Mouse (Mus musculus): ENCODE results near the gene Fastkd5.
A peak's percentile ranks its signal among the peaks of the same experiment; 100 is the strongest.
"Not testable (repeated sequence)": the region's sequence is repeated elsewhere in the genome, so short reads cannot be mapped to it uniquely, and the experiment has no call there.

The Fastkd5 gene

GRCm38 (mm10) chr2:130632887-130633675 lies 3.3 kb upstream of the Fastkd5 start:
- no peak for DNase-seq

- DNase-seq, result no peak
These were observed 2.6 kb upstream of the Fastkd5 start for GRCm38 (mm10) chr2:130632416-130632815.

GRCm38 (mm10) chr2:130629080-130629838 lies 568 bp downstream of the Fastkd5 start:
- DNase-seq, result no peak

GRCm38 (mm10) chr2:130628424-130628823 lies 1.4 kb downstream of the Fastkd5 start:
- DNase-seq, result no peak

GRCm38 (mm10) chr2:130618972-130619371 lies 10.9 kb downstream of the Fastkd5 start:
- no peak for DNase-seq

GRCm38 (mm10) chr2:130613091-130613490 lies 16.7 kb downstream of the Fastkd5 start:
- no peak for DNase-seq

GRCm38 (mm10) chr2:130602195-130602594 lies 27.6 kb downstream of the Fastkd5 start:
- DNase-seq, result no peak

- DNase-seq, result no peak
These were observed 31.4 kb downstream of the Fastkd5 start for GRCm38 (mm10) chr2:130598399-130598798.

- DNase-seq, result no peak
These were observed 32.2 kb downstream of the Fastkd5 start for GRCm38 (mm10) chr2:130597601-130598010.

GRCm38 (mm10) chr2:130595596-130595995 lies 34.2 kb downstream of the Fastkd5 start:
- DNase-seq, result no peak

GRCm38 (mm10) chr2:130591016-130591415 lies 38.8 kb downstream of the Fastkd5 start:
- no peak for DNase-seq

GRCm38 (mm10) chr2:130589761-130590160 lies 40.1 kb downstream of the Fastkd5 start:
- DNase-seq, result no peak

GRCm38 (mm10) chr2:130589157-130589556 lies 40.7 kb downstream of the Fastkd5 start:
- DNase-seq, result no peak

- no peak for DNase-seq
These were observed 41.5 kb downstream of the Fastkd5 start for GRCm38 (mm10) chr2:130588373-130588772.

- DNase-seq, result no peak
These were observed 43.8 kb downstream of the Fastkd5 start for GRCm38 (mm10) chr2:130586016-130586415.

- DNase-seq, result no peak
These were observed 45.8 kb downstream of the Fastkd5 start for GRCm38 (mm10) chr2:130583902-130584560.

GRCm38 (mm10) chr2:130582552-130582951 lies 47.3 kb downstream of the Fastkd5 start, which contains the start of gene Avp:
Gene Avp, minus strand, starts transcription at chr2:130582554.
- no peak for DNase-seq

GRCm38 (mm10) chr2:130581201-130581600 lies 48.6 kb downstream of the Fastkd5 start:
- no peak for DNase-seq

GRCm38 (mm10) chr2:130579791-130580190 lies 50.0 kb downstream of the Fastkd5 start:
- no peak for DNase-seq

GRCm38 (mm10) chr2:130578148-130578547 lies 51.7 kb downstream of the Fastkd5 start:
- peak; percentile 30 to 68 for DNase-seq

- peak; percentile 32 to 58 for DNase-seq
These were observed 52.2 kb downstream of the Fastkd5 start for GRCm38 (mm10) chr2:130577632-130578031.

- DNase-seq, result no peak
These were observed 52.8 kb downstream of the Fastkd5 start for GRCm38 (mm10) chr2:130577021-130577420.

- not testable (repeated sequence) for DNase-seq
These were observed 53.3 kb downstream of the Fastkd5 start for GRCm38 (mm10) chr2:130576564-130576963.
